Mouse (Mus musculus) urinary bladder, postnatal 4 days (tissue): ENCODE measurements around the gene Slc22a12.
A peak's percentile ranks its signal among the peaks of the same experiment; 100 is the strongest.

Experiments used
- DNase-seq, 2 experiments: peaks; one replicate each; pipeline ENCODE4 v3.0.0; 2021 to 2022; ENCODE audit warnings: low spot score in 2 of 2

Slc22a12 gene

DNA sequence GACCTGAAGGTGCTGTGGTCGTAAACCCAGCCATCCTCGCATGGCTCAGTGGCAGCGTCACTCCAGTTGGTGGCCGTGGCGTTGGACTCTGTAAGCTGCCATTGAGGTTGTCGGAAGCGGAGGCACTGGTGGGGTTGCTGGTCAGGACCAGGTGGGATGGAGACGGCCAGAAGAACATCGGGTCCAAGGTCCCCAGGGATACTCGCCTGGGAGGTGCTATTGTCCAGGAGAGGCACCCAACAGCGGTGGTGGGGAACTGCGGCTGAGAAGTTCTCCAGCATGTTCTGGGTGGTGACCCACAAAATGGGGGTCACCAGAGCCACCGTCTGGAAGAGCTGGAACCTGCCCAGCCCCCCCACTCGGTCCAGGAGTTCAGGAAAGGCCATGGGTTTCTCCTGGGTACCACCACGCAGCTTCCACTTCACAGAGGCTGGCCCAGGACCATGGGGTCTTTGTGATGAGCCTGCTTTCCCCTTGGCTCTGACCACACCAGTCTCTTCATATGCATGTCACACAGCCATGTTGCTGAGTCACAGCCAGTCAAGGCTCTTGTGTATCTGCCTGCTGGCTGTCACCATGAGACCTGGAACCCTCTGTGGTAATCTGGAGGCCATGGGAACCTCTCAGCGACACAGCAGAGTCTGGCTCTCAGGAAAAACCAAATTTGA lies at the start of gene Slc22a12:
Gene Slc22a12, minus strand, starts transcription at position 666 of the 668 bp plus-strand sequence.
- DNase-seq: no peak

DNA sequence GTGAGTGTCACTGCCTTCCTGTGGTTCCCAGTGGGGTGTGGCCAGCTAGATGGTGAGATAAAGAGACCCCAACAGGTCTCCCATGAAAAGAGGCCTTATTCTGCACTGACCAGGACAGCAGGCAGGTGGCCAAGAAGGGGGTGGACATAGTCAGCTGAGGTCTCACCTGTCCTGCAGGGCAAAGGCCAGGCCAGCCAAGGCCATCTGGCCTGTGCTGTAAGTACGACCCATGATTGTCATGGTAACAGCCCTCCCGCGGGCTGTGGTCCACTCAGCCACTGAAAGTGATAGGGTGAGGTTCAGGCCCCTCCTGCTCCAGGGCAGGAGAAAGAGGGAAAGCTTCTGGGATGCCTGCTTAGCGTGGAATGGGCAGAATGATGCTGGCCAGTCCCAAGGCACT lies 29.2 kb upstream of the Slc22a12 start:
- DNase-seq: no peak

DNA sequence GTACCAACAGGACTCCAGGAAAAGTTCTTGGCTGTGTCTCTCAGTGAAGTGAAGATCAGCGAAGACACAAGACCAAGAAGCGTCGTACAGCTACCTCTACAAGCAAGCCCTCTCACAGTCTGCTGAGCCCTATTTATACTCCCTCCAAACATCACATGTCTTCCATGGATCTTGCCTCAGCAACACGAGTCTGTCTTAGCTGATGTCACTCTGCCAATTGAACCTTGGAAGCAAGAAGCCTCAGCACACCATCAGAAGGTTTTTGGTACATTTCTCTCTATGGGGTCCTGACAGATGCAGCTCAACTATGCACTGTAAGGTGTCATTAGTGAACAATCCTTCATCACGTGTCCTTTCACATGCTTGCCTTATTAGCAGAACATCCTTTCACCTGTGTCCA lies 28.6 kb upstream of the Slc22a12 start:
- DNase-seq: no peak

DNA sequence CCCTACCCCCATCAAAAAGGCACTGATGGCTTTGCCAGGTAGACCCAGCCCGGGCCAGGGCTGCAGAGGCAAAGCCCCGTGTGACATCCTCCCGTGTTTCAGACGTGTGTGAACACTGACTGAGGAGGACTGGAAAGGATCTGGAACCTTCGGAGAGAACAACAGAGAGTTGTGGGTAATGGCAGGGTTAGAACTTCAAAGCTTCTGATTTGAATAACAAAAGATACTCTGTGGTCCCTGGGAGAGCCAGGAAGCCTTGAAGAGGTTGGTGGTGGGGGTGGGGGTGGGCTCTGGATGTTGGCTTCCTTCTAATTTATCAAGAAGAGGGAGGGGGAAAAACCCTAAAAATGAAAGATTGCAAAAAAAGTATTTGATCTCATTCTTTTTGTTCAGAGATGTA lies 26.7 kb upstream of the Slc22a12 start:
- DNase-seq: no peak

DNA sequence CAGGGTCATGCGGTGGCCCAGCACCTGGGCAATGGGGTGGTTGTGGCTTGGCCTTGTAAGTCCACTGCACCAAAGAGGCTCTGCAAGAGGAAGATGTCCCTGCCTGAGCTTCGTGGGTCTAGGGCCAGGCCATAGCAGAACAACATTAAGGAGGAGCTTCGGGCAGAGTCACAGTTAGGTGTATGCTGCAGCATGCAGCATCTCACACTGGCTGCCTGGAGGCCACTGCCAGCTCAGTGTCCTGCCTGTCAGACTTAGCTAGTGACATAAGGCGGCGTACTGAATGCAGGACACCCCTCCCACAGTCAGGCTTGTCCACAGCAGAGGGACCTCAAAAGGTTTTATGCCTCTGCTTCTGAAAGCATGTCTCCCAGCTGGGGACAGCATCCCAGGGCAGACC lies 26.2 kb upstream of the Slc22a12 start:
- no peak for DNase-seq

DNA sequence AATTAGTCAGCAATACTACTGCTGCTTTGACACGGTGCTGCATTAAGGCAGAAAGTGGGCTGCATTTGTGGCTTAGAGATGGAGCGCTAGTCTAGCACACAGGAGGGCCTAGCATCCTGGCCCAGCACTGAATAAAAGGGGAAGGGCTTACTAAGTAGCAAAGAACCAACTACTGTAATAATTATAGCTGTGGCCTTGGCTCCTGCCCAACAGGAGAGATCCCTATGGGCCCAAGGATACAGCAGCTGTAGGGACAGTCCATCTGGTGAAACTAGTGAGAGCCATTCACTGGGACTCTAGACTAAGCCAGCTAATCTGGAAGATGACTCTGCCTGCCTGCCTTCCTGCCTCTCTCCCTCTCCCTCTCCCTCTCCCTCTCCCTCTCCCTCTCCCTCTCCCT lies 23.6 kb upstream of the Slc22a12 start:
- no peak for DNase-seq

- DNase-seq: no peak
Observed at GRCm38 (mm10) chr19:6565136-6565535, 22.3 kb upstream of the Slc22a12 start.

GRCm38 (mm10) chr19:6560246-6560815 lies 17.5 kb upstream of the Slc22a12 start:
- no peak for DNase-seq

- no peak for DNase-seq
Observed at GRCm38 (mm10) chr19:6559576-6559975, 16.7 kb upstream of the Slc22a12 start.

GRCm38 (mm10) chr19:6553819-6554582 lies 11.2 kb upstream of the Slc22a12 start:
- no peak for DNase-seq

DNA sequence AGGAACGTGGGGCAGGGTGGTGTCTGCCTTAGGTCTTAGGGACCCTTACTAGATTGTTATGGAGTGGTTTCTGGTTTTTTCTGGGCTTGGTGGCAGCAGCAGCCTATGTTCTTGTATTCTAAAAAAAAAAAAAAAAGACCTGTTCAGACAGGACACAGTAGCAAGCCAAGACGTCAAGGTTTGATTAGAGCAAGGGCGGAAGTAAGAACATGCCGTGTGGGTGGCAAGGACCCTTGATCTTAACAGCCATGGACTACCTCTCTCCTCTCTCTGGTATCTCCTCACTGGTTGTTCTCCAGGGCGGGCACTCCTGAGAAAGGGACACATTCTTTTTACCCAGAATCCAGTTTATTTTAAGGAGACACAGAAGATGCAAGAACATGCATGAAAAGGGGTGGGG lies 10.3 kb upstream of the Slc22a12 start:
- no peak for DNase-seq

- peak in 1 of 2 experiments; percentile 46 for DNase-seq
Observed at GRCm38 (mm10) chr19:6552302-6553028, 9.6 kb upstream of the Slc22a12 start.

GRCm38 (mm10) chr19:6551215-6551614 lies 8.4 kb upstream of the Slc22a12 start:
- DNase-seq: no peak

DNA sequence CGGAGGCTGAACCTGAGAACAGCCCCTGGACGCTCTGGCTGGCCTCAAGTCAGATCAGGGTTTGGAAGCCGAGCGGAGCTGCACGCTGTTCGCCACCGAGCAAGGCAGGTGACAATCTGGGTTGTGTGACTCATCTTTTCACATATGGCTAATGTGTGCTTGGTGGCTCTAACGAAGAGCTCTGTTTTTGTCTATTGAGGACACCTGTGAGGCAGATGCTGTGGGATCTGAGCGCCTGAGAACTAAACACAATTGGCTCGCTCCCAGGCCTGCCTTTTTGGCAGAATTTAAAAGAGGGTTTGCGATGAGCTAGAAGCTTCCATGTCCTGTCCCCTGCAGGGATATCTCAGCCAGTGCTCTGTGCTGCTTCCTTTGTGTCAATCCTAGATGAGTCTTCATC lies 6.7 kb upstream of the Slc22a12 start:
- no peak for DNase-seq

- no peak for DNase-seq
Observed at GRCm38 (mm10) chr19:6548431-6549410, 5.9 kb upstream of the Slc22a12 start.

DNA sequence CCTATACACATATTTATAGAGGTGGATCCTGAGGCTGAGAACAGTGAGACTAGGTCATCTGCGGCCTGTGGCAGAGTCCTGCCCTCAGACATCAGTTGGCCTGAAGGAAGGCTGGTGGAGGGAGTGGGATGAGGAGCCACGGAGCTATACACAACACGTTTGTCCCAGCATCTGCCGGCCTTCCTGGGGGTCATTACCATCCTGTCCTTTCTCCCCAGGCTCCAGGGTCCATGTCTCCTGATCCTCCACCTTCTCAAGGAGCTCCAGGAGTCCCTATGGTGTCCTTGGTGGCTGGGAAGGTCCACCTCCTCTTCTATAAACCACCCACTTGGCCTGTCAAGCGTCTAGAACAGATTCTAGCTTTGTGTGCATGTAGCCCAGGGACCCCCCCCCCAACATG lies 5.0 kb upstream of the Slc22a12 start:
- DNase-seq: no peak

DNA sequence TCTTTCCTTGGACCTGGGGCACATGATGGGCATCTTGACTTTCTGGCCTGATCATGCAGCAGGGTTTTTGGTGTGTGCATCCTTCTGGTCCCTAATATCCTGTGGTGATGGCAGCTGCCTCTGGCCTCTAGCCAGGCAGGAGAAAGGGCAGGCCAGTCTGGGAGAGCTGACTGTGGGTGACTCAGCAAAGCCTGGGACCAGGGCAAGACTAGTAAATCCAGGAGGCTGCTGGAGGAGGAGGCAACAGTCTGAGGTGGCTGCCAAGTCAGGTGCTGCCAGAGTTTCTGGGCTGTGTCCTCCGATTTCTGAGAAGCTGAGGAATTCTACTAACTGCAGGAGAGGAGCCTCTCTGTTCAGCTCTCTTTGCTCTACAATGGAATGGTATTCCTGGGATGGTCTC lies 3.3 kb upstream of the Slc22a12 start:
- no peak for DNase-seq

DNA sequence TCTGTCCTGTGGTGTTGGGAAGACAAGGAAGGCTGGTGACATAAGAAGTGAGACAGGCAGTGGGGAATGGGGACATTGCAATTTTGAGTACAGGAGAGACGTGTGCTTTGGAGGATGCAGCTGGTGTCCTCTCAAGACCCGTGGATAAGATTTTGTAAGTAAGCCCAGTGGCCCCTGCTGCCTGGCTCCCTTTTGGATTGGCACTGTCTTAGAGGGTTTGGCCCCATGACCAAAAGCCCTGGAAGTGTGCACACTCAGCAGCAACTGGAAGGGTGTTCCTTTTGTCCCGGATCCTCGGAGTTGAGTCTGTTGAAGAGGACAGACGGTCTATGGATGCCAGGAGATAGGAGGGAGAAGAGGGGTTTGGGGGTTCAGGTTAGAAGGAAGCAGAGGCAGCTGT lies 2.6 kb upstream of the Slc22a12 start:
- DNase-seq: no peak

DNA sequence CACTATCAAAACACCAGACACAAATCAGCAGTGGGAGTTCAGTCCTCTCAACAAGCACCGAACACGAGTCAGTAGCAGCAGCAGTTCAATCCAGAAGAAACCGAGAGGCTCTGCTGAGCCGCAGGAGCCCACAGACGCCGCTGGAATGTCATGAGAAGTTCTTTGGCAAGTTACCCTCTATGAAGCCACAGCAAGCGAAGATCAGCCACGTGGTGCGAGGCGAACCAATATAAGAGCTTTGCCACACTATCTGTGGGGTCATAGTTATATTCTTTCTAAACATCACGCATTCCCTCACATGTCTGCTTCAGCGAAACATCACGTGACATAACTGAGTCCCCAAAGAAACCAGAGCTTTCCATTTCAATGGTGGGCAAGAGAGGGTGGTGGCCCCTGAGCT lies 1.9 kb upstream of the Slc22a12 start:
- DNase-seq: no peak

- no peak for DNase-seq
Observed at GRCm38 (mm10) chr19:6543518-6543917, 686 bp upstream of the Slc22a12 start.

DNA sequence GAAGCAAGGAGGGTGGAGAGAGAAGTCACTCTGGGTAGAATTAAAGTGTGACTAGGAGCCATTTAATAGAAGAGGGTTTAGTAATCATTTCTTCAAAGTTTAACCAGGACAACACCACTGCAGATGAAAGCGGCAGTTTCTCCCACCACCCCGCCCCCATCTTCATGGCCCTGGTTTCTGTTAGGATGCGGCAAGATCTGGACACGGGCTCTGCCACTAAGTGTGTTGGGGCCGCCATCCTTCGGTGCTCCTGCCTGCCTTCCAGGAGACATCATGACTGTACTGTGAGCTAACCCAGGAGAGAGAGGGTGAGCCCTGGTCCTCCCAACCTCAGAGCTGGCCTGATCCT lies 177 bp upstream of the Slc22a12 start:
- DNase-seq: no peak
